Mouse (Mus musculus) gastrocnemius, adult 18-20 months (tissue): ENCODE measurements at regions not wholly inside any gene's neighbourhood (a gene's known extent, or its start where the extent isn't known, plus 50 kb on each side); places are given as distances from the start of the nearest gene placed in this dataset.
A peak's percentile ranks its signal among the peaks of the same experiment; 100 is the strongest.

ENCODE experiments used
- DNase-seq: peaks from one replicate; pipeline ENCODE4 v3.0.0; 2021; ENCODE audit warnings: low spot score

GRCm38 (mm10) chr7:115290801-115291417, 547.4 kb downstream of the Insc start:
- no peak for DNase-seq

GRCm38 (mm10) chr7:115294655-115295230, 551.2 kb downstream of the Insc start:
- no peak for DNase-seq

- DNase-seq, result no peak
Observed at GRCm38 (mm10) chr7:115300241-115300640, 556.7 kb downstream of the Insc start.

- no peak for DNase-seq
Observed at GRCm38 (mm10) chr7:115308377-115308776, 564.9 kb downstream of the Insc start.

- DNase-seq, result peak; percentile 17
Observed at GRCm38 (mm10) chr7:115310400-115311225, 567.1 kb downstream of the Insc start.

- DNase-seq, result no peak
Observed at GRCm38 (mm10) chr7:115319504-115319903, 576.0 kb downstream of the Insc start.

- no peak for DNase-seq
Observed at GRCm38 (mm10) chr7:115322989-115323388, 579.5 kb downstream of the Insc start.

DNA sequence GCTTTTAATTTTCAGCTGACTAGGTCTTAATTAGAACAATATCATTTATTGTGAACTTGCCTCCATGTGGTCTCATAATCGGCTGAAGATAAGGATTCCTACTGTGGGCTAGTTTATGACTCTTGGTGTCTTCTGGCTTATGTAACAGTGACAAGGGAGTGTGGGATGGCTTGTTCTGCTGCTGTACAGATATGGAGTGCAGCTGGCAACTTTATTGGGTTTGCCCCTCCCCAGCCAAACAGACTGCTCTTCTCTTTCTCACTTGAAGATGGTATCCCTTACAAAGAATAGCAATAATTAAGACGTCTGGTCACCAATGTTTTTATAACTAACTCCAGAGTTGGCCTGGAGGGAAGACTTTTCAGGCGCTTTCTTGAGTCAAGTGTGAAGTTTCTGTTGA, 584.8 kb downstream of the Insc start:
- DNase-seq, result no peak

GRCm38 (mm10) chr7:115331698-115332097, 588.2 kb downstream of the Insc start:
- no peak for DNase-seq

DNA sequence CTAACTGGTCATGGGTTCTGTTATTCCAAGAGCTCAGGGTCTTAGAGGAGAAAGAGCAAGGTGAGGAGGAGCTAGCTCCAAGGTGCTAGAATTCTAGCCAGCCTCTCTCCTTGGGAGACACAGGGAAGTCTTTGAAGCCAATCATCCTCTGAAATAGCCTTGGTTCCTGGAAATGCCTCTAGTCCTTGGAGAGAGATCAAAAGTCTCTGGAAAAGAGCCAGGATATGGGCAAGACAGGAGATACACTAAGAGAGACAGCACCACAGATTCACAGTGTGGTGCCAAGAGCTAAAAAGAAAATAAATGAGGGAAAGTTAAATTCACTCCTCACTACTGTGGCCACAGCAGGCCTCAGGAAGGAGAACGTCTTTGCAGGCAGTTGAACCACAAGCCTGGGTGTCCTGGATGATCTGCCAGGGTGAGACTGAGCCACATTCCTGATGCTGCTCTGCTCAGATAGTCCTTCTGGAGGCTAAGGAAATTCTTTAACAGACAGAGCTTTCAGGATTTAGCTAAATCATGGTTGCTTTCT, 589.6 kb downstream of the Insc start:
- DNase-seq, result peak; percentile 15

DNA sequence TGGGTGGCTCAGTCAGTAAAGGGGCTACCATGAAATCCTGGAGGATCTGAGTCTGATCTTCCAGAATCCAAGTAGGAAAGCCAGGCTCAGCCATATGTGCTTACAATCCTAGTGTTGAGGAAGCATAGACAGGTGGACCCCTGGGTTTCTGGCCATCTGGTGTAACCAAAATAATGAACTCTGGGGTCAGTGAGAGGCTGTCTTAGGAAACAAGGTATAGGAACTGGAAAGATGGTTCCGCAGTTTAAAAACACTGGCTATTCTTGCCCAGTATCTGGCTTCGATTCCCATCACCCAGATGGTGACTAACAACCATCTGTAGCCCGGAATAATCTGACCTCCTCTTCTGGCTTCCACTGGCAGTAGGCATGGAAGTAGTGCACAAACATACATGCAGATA, 591.6 kb downstream of the Insc start:
- DNase-seq, result no peak

DNA sequence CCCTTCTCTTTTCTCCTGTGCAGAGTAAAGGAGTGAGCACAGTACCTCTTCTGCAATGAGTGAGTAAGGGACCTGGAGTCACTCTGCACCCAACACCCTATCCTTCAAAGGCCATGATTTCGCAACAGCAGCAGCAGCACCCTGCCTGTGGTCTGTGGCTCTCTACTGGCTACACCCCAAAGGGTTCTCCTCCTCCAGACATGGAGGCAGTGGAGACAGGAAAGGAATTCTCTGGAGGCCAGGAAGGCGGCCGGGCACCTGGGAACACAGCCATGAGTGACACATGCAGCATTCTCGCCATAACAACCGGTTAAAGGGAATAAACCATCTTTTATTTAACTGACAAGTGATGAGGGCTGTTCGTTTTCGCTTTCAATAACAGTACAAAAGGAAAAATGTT, 596.7 kb downstream of the Insc start:
- DNase-seq, result no peak

- no peak for DNase-seq
Observed at GRCm38 (mm10) chr7:115341007-115341406, 597.5 kb downstream of the Insc start.

GRCm38 (mm10) chr7:115345749-115346148, 602.3 kb downstream of the Insc start:
- no peak for DNase-seq

GRCm38 (mm10) chr7:115358711-115359110, 615.2 kb downstream of the Insc start:
- DNase-seq, result no peak

DNA sequence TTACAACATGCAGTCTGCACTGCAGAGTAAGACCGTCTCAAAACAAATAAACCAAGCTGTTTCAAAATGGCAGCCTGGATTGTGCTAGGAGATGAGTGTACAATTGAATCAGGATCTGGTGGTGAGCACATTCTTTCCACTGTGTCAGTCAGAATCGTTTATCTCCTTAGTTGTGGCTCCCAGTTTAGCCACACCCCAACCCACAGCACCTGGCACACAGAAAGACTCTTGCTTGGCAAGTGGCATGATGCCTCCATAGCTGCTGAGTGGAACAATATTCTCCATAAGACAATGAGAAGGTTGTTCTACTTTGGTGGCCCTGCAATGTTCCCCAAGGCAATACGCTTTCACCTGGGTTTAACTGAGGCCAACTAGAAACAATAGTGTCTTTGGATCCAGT, 616.6 kb downstream of the Insc start:
- DNase-seq, result no peak

- DNase-seq, result no peak
Observed at GRCm38 (mm10) chr7:115362117-115362516, 618.6 kb downstream of the Insc start.

DNA sequence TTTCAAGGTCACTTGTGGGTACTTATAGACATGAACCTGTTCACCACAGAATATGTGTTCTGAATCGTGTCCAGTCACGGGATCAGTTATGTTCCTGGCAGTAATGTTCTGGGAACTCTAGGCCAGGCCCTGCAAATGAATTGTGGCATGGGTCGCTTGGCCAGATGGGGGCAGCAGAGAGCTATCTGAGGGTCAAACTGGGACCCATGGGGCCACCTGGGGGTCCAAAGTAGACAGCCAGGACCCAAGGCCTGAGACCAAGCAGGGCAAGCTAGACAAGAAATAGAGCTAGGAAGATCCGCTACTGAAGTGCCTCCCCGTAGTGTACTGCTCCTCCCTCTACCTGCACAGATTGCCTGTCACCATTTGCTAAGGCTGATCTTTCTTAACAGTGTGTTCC, 623.4 kb downstream of the Insc start:
- peak; percentile 72 for DNase-seq

- DNase-seq, result no peak
Observed at GRCm38 (mm10) chr7:115371143-115371542, 627.6 kb downstream of the Insc start.

GRCm38 (mm10) chr7:115372921-115373320, 629.4 kb downstream of the Insc start:
- DNase-seq, result no peak

- no peak for DNase-seq
Observed at GRCm38 (mm10) chr7:115373781-115374533, 630.5 kb downstream of the Insc start.

- no peak for DNase-seq
Observed at GRCm38 (mm10) chr7:115376067-115376466, 632.6 kb downstream of the Insc start.
